Mouse (Mus musculus) skeletal muscle tissue, adult 2 months (tissue): ENCODE measurements around the gene Fam181a.

Experiments used
- DNase-seq: peaks from one replicate; pipeline ENCODE4 v3.0.0-alpha.2; 2012; ENCODE audit warnings: low read depth, low spot score

The Fam181a gene

DNA sequence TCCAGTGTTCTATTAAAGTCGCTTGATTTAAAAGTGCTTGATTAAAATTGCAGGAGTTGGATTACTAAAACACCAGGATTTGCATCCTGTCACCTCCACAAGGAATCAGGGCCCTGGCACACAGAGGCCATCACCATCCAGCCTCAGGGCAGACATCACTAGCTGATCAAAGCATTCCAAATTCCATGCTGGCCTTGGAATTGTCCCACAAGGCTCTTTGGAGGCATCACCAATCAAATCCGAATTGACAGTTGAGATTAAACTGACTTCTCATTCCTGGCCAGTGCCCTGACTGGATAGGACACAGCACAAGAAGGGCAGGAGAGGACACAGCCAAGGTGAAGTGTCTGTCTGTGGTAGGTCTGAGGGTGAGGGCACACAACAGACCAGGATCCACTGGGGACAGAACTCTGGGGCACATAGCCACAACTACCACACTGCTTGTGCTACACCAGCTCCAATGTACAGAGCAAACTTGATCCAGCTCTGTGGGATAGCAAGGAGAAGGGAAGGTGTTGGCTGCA, at the start of gene Fam181a:
Gene Fam181a (plus strand): TSS at position 232 of the 524 bp plus-strand sequence.
- no peak for DNase-seq

DNA sequence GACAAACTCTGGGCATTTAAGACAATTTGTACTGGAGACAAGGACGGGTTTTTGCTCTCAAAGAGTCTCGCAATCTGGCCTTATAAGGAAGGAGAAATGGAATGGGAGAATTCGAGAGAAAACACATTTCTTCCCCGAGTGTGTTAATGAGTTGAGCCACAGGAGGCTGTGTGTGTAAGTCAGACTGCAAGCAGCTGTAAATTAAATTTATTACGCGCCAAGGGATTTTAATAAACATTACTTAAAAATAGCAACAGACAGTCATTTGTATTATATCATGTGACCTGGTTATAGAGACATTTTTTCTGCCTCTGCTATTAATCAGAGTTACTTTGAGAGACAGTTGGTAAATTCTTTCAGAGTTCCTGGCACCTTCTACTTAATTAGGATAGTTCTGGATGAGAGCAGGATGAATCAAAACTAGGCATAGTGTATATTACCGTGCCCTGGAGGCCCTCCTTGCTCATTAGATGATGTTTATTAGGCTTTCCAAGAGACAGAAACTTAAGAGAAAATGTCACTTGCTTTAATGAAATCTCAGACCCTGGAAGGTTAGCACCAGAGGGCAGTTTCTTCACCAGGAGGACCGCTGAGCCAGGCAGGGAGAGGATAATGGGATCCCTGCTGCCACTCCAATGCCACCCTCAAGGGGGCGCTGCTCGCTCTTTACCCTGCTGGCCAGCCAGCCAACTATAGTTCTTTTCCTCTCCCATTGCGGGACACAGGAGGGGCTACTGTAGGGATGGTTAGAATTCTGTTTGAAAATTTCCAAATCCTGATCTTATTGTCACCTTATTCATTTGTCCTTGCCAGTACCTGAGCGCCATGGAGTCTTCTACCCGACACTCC, 48.5 kb upstream of the Fam181a start:
- peak; percentile 28 for DNase-seq

GRCm38 (mm10) chr12:103266605-103267004, 44.2 kb upstream of the Fam181a start:
- DNase-seq: no peak

DNA sequence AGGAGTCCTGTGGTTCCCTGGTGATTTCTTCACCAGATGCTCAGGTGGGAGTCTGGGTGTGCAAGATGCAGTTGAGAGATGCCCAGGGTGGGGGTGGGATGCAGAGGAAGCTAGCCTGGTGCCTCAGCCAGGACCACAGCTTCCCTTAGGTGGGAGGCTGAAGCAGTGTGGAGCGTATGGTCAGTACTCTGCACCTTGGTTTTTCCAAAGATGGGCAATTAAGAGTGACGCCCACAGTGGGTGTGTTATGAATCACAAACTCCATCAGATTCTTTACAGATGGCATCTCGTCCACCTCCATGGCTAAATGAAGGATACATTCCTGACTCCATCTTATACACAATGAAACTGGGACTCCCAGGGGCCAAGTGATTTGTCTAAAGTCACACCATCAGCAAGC, 38.6 kb upstream of the Fam181a start:
- no peak for DNase-seq

GRCm38 (mm10) chr12:103273051-103273450, 37.7 kb upstream of the Fam181a start:
- DNase-seq: no peak

DNA sequence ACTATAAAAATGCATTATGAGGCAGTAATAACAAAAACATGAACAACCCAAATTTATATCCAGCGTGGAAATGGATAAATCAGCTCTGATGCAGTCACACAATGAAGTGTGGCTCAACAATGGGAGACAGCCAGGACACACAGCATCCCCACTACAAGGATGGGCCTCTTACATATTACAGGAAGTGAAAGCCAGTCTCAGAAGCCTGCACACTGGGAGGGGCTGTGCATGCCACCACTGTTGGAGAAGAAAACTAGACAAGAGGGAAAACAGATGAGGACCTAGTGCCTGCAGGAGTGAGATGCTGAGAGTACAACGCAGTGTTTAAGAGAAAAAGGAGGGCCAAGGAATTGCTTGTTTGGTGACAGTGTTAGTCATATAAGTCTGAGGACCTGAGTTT, 37.0 kb upstream of the Fam181a start:
- DNase-seq: no peak

GRCm38 (mm10) chr12:103276422-103276821, 34.4 kb upstream of the Fam181a start:
- no peak for DNase-seq

DNA sequence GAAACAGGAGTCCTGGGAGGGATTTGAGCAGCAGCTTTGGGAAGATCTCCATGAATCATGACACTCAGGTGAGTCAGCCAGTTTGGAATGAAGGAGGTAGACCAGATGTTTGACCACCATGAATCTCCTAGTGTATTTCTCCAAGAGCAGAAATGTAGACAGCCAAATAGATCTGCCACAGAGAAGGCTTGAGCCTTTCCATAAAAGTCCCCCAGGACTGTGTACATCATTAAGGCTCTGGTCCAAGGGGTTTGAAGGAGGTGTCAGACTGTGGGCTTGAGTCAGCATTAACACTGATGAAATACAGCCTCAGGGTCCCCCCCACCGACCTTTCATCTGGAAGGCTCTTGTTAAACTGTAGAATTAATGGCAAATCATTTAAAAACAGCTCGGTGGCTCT, 29.3 kb upstream of the Fam181a start:
- DNase-seq: no peak

GRCm38 (mm10) chr12:103281912-103282311, 28.9 kb upstream of the Fam181a start:
- DNase-seq: peak; percentile 87

DNA sequence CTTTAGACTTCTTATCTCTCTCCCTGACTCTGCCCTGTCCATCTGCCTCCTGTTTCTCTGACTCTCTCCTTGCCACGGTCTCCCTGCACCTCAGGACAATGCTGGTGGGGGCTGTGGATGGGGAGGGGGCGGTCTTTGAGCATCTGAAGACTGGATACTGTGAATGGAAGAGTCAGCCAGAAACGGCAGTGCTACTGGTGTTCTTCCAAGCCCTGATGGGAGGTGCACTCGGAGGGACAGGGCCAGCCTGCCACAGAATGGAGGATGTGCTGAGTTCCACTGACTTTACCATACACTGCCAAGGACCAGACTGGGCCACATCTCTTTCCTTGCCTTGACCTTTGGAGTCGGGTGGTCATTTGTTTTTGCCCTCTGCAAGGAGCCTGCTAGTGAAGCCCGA, 27.8 kb upstream of the Fam181a start:
- DNase-seq: no peak

GRCm38 (mm10) chr12:103283411-103283810, 27.4 kb upstream of the Fam181a start:
- DNase-seq: peak; percentile 87

DNA sequence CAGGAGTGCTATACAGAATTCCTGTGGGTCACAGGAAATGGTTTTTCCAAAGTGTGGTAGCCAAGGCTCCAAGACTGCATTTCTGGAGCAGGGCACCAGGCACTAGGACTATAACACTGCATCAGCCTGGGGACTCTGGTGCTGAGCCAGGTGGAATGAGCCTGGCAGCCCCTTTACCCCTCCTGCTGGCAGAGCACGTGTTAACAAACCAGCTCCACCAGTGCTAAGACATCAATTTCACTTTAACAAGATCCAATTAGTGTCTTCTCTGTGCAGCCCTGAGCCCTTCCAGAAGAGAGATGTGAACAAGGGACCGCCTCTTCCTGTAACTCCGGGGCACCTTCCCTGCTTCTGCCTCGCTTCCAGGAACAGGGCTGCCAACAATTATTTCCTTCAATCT, 23.5 kb upstream of the Fam181a start:
- DNase-seq: no peak

GRCm38 (mm10) chr12:103292366-103292765, 18.4 kb upstream of the Fam181a start:
- DNase-seq: no peak

DNA sequence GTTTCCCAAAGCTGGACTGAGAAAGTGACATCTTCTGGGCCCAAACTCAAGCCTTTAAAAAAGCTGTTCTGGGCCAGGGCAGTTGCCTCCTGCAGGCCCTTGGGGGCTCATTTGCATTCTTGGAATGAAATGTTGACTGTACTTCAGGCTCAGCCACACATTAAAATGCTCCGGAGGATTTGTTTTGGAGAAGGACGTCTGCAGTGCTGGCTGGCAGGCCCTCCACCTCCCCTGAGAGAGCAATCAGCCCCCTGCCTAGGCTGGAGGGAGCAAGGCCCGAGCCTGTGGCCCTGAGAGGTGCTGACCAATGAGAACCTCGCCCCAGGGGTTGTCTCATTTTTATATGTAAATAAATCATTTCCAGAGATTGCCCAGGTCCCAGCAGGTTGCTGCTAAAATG, 14.5 kb upstream of the Fam181a start:
- DNase-seq: no peak

GRCm38 (mm10) chr12:103300493-103300892, 10.3 kb upstream of the Fam181a start:
- DNase-seq: no peak

DNA sequence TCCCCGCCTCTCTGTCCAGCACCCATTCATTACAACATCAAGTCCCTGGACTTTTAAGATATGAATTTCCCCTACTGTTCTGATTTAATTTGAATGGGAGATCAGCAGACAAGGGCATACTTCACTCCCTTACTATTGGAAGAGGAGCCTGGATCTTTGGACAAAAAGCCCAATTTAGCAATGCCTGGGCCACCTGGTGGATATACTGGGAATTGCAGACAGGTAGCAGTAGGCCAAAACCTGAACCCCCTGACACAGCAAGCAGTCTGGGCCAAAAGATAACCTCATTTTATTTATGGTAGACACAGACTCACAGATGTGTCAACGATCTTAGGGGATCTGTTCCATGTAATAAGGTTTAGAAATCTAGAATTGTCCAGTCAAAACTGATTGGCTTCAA, 9.1 kb upstream of the Fam181a start:
- no peak for DNase-seq

GRCm38 (mm10) chr12:103302960-103303359, 7.8 kb upstream of the Fam181a start:
- no peak for DNase-seq

DNA sequence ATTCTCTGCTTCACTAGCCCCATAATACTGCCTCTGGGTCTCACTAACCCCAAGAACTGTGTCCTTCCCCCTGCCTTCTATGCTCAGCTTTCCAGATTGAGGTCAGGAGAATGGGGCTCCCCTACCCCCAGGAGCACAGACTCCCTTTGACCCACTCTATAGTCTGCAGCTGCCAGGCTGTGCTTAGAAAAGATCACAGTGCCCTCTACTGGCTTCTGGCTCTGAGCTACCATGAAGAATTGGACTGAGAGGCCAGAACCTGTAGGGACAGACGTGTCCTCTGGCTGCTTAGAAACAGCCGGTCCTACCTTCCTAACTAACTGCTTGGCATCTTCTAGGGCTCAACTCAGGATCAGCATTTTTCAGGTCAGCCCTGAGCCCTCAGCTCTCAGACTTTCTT, 4.6 kb upstream of the Fam181a start:
- no peak for DNase-seq

- DNase-seq: no peak
These were observed 4.1 kb upstream of the Fam181a start for GRCm38 (mm10) chr12:103306720-103307119.

DNA sequence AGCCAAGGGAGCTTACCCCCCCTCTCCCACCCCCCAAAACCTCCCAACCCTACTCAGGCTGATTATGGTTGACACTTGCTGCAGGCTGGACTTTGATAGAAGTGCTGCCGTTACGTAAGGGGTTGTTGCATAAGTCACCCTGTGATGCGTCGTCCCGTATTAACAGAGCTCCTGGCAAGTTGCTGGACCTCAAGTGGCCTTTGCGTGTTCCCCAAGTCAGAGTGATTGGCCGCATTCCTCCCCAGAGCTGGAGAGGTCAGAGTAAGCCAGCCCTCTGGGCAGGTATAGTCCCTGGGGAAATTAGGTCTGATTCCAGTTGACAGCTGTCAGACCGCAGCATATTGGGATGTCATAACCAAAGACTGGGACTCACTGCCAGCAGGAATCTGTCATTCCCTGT, 1.1 kb downstream of the Fam181a start:
- DNase-seq: no peak

DNA sequence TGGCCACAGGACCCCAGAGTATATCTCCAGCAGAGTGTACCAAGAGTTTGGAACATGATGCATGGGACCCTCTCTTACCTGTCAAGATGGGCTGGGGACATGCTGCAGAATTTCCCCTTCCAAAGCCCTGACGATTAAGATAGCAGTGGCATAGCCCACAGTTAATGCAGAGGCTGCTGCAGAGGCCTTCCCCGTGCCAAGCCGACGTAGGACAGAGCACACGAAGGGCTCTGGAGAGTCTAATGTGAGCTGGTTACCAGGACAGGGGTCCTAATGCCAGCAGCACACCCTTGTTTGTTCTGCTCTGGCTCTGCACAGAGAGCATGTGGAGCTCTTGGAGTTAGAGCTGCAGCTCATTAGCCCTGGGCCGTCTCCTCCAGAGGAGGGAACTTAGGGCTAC, 2.5 kb downstream of the Fam181a start:
- no peak for DNase-seq

DNA sequence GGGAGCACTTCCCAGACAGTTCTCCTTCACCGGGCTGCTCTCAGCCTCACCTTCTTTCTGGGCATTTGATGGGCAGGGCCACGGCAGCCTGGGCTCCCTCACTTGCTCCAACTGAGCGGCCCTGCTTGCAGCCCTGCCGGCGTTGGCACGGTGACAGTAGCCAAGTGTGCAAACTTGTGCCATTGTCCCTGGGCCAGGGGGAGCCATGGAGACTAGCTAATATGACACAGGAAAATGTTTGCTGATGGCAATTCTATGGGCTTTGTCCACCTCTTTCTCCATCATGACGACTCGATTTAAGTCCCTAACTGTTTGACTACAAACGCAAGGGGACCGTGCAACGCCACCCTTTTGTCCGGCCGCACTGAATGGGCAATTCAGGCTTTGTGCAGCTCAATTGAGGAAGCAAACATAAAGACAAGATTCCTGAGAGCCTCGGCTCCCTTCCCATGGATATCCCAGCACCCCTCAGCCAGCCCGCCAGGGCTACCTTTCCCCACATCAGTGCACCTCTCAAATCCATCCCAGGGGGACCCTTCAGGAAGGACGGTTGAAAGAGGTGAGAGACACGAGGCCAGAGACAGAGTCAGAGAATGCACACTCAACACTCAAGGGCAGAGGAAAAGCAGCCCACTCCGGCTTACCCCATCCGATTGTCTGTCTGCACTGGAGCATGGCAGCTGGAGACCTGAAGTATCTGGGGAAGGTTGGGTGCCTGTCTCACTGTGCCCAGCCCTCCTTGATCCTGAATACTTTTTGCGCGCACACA, 3.3 kb downstream of the Fam181a start:
- DNase-seq: no peak
